Mouse (Mus musculus): ENCODE data around the gene Tarbp1. TPM values are rescaled to one million over a fixed set of nuclear protein-coding genes. Genes with fewer than 3 reads are reported as not detected.
"Not testable (repeated sequence)": the region's sequence is repeated elsewhere in the genome, so short reads cannot be mapped to it uniquely, and the experiment has no call there.

The Tarbp1 gene
- polyA plus RNA-seq, 1 experiment from 2014 or later, result 0.80 TPM

- 95% methylated on average over 2 of the region's 2 CpGs for WGBS (ENCODE audit: missing documents)
- Histone ChIP-seq H3K36me3 (ENCODE audit: inconsistent target) (no peaks in the 10 kb centered on the region), H3K27ac (no peak overlapping the region), H3K4me3 (ENCODE audit: inconsistent target) (no peak overlapping the region), H3K79me2 (ENCODE audit: inconsistent target) (no peaks in the 10 kb centered on the region)
Observed at GRCm38 (mm10) chr8:126499371-126499770, 24.5 kb upstream of the Tarbp1 start.

DNA sequence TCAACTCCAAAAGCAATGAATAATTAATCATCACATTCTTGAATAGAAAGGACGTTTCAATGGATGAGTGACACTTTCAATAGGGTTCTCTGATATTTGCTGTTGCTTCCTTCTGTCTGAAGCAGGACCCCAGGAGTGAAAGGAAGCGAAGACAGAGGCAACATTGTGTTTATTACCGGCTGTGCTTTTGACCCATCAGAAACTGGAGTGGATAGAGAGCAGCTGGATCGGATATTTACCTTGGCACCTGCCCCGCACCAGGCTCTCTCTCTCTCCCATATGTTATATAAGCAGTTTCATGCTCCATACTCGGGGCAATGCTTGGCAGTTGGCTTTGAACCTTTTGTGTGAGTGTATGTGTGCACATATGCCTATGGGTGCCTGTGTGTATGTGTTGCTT is 23.6 kb upstream of the Tarbp1 start:
- no peaks in the 10 kb centered on the region for H3K79me2 ChIP-seq (ENCODE audit: inconsistent target)
- 96% methylated on average over 6 of the region's 6 CpGs for WGBS (ENCODE audit: missing documents)
- no peak overlapping the region for H3K4me3 ChIP-seq (ENCODE audit: inconsistent target)
- no peaks in the 10 kb centered on the region for H3K36me3 ChIP-seq (ENCODE audit: inconsistent target)
- no peak overlapping the region; the same call in 1 of the 2 replicates for H3K27ac ChIP-seq

GRCm38 (mm10) chr8:126497541-126498428 is 22.9 kb upstream of the Tarbp1 start:
- WGBS (ENCODE audit: missing documents), result 43% methylated on average over 27 of the region's 27 CpGs
- H3K4me3 ChIP-seq (ENCODE audit: inconsistent target), result no peak overlapping the region
- no peaks in the 10 kb centered on the region for H3K79me2 ChIP-seq (ENCODE audit: inconsistent target)
- H3K36me3 ChIP-seq (ENCODE audit: inconsistent target), result no peaks in the 10 kb centered on the region
- peak overlapping the region; percentile 72 for H3K27ac ChIP-seq

DNA sequence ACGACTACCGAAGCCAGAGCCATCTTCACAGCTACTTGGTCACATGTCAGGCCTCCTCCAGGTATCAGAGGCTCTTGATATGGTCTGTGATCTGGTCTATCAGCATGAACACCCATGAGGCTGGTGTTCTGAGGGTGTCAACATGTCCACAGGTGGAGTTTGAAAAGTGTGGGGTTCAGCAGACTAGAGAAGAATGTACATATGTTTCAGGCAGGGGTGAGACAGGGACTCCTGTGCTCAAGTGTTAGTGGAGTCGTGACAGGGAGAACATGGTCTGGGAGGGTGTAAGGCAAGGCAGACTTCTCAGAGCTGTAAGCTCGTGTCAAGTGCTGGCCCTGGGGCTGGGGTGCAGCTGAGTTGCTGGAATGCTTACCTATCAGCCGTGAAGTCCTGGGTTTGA is 22.1 kb upstream of the Tarbp1 start:
- H3K36me3 ChIP-seq (ENCODE audit: inconsistent target), result no peaks in the 10 kb centered on the region
- H3K27ac ChIP-seq, result peak overlapping the region; percentile 72
- 90% methylated on average over 5 of the region's 5 CpGs for WGBS (ENCODE audit: missing documents)
- H3K4me3 ChIP-seq (ENCODE audit: inconsistent target), result no peak overlapping the region
- no peaks in the 10 kb centered on the region for H3K79me2 ChIP-seq (ENCODE audit: inconsistent target)

GRCm38 (mm10) chr8:126495461-126495860 is 20.6 kb upstream of the Tarbp1 start:
- no peaks in the 10 kb centered on the region for H3K79me2 ChIP-seq (ENCODE audit: inconsistent target)
- 84% methylated on average over 10 of the region's 12 CpGs for WGBS (ENCODE audit: missing documents)
- H3K27ac ChIP-seq, result no peak overlapping the region
- no peaks in the 10 kb centered on the region for H3K36me3 ChIP-seq (ENCODE audit: inconsistent target)
- H3K4me3 ChIP-seq (ENCODE audit: inconsistent target), result no peak overlapping the region

- Histone ChIP-seq H3K4me3 (ENCODE audit: inconsistent target) (no peak overlapping the region), H3K36me3 (ENCODE audit: inconsistent target) (no peaks in the 10 kb centered on the region), H3K79me2 (ENCODE audit: inconsistent target) (no peaks in the 10 kb centered on the region), H3K27ac (no peak overlapping the region)
- 67% methylated on average over 15 of the region's 15 CpGs for WGBS (ENCODE audit: missing documents)
Observed at GRCm38 (mm10) chr8:126494160-126495110, 19.6 kb upstream of the Tarbp1 start.

DNA sequence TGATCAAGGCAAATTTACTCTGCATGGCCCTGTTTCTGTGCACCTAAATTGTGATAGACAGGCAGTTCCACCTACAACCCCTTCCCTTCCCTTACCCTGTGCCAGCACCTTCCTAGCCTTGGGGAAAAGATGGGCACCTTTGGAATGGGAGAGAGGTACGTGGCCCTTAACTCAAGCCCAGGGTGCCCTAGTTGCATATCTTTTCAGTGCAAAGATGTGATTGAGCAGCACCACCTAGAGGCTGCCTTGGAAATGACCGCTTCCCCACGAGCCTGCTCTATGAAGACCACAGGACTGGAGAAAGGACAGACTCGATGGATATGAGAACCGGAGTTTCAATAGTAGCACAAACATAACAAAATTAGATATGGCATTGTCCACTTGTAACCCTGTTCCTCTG is 8.1 kb upstream of the Tarbp1 start:
- Histone ChIP-seq H3K79me2 (ENCODE audit: inconsistent target) (no peaks in the 10 kb centered on the region), H3K4me3 (ENCODE audit: inconsistent target) (no peak overlapping the region), H3K27ac (no peak overlapping the region), H3K36me3 (ENCODE audit: inconsistent target) (no peaks in the 10 kb centered on the region)
- WGBS (ENCODE audit: missing documents), result 6% methylated on average over 5 of the region's 5 CpGs

DNA sequence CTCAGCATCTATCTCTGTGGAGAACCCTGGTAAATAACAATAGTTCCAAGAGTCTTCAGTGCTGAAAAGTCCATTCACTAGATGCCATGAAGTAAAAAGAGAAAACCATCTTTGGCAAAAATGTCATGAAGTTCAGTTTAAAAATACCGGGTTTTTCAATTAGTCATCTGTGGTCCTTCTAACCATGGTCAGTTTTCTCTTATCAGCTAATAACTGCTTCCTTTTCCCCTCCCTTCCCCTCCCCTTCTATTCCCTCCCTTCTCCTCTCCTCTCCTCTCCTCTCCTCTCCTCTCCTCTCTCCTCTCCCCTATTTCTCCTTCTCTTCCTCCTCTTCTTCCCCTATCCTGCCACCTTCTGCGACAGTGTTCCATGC is 7.5 kb upstream of the Tarbp1 start:
- Histone ChIP-seq H3K79me2 (ENCODE audit: inconsistent target) (no peaks in the 10 kb centered on the region), H3K4me3 (ENCODE audit: inconsistent target) (no peak overlapping the region), H3K36me3 (ENCODE audit: inconsistent target) (no peaks in the 10 kb centered on the region), H3K27ac (no peak overlapping the region)
- 9% methylated on average over 1 of the region's 2 CpGs for whole genome bisulfite sequencing (ENCODE audit: missing documents)

- 41% methylated on average over 8 of the region's 8 CpGs for WGBS (ENCODE audit: missing documents)
- H3K79me2 ChIP-seq (ENCODE audit: inconsistent target), result no peaks in the 10 kb centered on the region
- no peak overlapping the region for H3K27ac ChIP-seq
- no peaks in the 10 kb centered on the region for H3K36me3 ChIP-seq (ENCODE audit: inconsistent target)
- H3K4me3 ChIP-seq (ENCODE audit: inconsistent target), result no peak overlapping the region
Observed at GRCm38 (mm10) chr8:126481494-126482347, 6.9 kb upstream of the Tarbp1 start.

DNA sequence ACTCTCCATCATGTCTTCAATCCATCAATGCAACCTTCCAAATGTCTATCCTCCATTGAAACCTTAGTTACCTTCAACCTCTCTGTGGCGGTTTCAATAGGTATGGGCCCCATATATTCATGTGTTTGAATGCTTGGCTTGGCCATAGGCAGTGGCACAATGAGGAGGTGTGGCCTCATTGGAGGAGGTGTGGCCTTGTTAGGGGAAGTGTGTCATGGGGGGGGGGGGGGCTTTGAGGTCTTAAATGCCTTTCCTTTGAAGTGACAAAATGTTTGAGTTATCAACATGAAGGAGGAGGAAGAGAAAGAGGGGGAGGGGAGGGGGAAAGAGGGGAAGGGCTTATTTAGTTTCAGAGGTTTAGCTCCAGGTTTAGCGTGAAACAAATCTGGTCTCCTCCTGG is 5.5 kb upstream of the Tarbp1 start:
- Histone ChIP-seq H3K4me3 (ENCODE audit: inconsistent target) (no peak overlapping the region), H3K79me2 (ENCODE audit: inconsistent target) (no peaks in the 10 kb centered on the region), H3K27ac (no peak overlapping the region), H3K36me3 (ENCODE audit: inconsistent target) (no peaks in the 10 kb centered on the region)
- 67% methylated on average over 2 of the region's 2 CpGs for WGBS (ENCODE audit: missing documents)

GRCm38 (mm10) chr8:126478714-126479113 is 3.8 kb upstream of the Tarbp1 start:
- Histone ChIP-seq H3K4me3 (ENCODE audit: inconsistent target) (no peak overlapping the region), H3K27ac (no peak overlapping the region), H3K36me3 (ENCODE audit: inconsistent target) (no peaks in the 10 kb centered on the region), H3K79me2 (ENCODE audit: inconsistent target) (no peaks in the 10 kb centered on the region)
- 93% methylated on average over 3 of the region's 3 CpGs for WGBS (ENCODE audit: missing documents)

DNA sequence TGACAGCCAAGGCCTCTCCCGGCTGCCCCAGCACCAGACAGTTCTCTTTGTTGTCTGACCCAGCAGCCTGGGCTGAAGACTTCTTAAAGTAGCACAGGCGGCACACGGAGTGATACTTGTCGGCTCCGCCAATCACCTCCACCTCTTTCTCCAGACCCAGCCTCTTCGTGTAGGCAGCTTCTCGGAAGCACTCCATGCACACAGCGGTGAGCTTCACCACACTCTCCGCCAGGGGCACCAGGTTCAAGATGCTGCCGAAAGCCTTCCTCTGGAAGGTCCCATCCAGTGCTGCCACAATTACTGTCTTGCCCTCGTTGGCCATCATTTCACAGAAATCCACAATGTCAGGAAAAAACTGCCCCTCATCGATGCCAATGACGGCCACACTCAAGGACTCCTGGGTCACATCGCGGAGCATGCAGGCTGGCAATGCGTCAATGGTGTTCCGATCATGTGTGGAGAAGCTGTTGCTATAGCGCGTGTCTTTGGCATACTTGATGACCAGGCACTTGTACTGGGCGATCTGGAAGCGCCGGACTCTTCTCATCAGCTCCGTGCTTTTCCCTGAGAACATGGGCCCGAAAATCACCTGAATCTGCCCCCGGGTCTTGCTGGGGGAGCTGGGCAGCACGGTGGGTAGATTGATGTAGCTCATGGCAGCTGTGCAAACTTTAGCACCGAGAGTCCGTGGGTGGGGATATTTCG is 1.4 kb upstream of the Tarbp1 start:
- H3K36me3 ChIP-seq (ENCODE audit: inconsistent target); H3K4me3 ChIP-seq (ENCODE audit: inconsistent target): not testable (repeated sequence)

DNA sequence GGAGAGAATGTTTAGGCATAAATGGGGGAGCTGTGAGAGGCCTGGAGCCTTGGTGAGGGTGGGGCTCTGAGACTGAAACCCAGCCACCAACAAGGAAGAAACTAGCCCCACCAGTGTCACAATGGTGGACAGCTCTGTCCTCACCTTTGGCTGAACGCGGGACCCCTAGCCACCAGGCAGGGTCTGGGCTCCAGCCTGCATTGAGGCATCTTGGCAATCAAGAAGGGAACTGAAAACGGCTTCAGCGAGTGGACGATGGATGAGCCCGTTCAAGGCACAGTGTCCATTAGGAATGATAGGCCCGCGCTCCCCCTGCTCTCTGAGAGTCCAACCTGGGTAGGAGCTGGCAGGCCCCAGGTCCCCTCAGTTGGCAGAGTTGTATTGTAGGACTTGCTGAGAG is 873 bp upstream of the Tarbp1 start:
- 77% methylated on average over 8 of the region's 8 CpGs for WGBS (ENCODE audit: missing documents)
- H3K27ac ChIP-seq; H3K4me3 ChIP-seq (ENCODE audit: inconsistent target); H3K36me3 ChIP-seq (ENCODE audit: inconsistent target); H3K79me2 ChIP-seq (ENCODE audit: inconsistent target): not testable (repeated sequence)

More for the DNA sequence above, 1.4 kb upstream of the Tarbp1 start:
- 75% methylated on average over 28 of the region's 29 CpGs for WGBS (ENCODE audit: missing documents)
- not testable (repeated sequence) for H3K79me2 ChIP-seq (ENCODE audit: inconsistent target); H3K27ac ChIP-seq

All from macrophage (primary cell).